Mouse (Mus musculus): ENCODE measurements around the gene Wasf2. TPM values are rescaled to one million over a fixed set of nuclear protein-coding genes. Genes with fewer than 3 reads are reported as not detected.

The Wasf2 gene
- total RNA-seq, 4 experiments from 2014 or later = 18.8 to 27.9 (median 27.3) TPM

- DNase-seq (ENCODE audit: low spot score in 2 of 2) = no peak
Measured at GRCm38 (mm10) chr4:133121974-133122637, 8.2 kb upstream of the Wasf2 start.

GRCm38 (mm10) chr4:133127079-133127478, 3.2 kb upstream of the Wasf2 start:
- no peak for DNase-seq (ENCODE audit: low spot score in 2 of 2)

GRCm38 (mm10) chr4:133127894-133128293, 2.4 kb upstream of the Wasf2 start:
- DNase-seq (ENCODE audit: low spot score in 2 of 2) = no peak

- DNase-seq (ENCODE audit: low spot score in 2 of 2) = no peak
Measured at GRCm38 (mm10) chr4:133129391-133129790, 914 bp upstream of the Wasf2 start.

GRCm38 (mm10) chr4:133130890-133131741, 811 bp downstream of the Wasf2 start:
- no peak for DNase-seq (ENCODE audit: low spot score in 2 of 2)

GRCm38 (mm10) chr4:133132027-133132426, 1.7 kb downstream of the Wasf2 start:
- DNase-seq (ENCODE audit: low spot score in 2 of 2) = no peak

GRCm38 (mm10) chr4:133136946-133137345, 6.6 kb downstream of the Wasf2 start:
- DNase-seq (ENCODE audit: low spot score in 2 of 2) = no peak

- DNase-seq (ENCODE audit: low spot score in 2 of 2) = no peak
Measured at GRCm38 (mm10) chr4:133138971-133139370, 8.7 kb downstream of the Wasf2 start.

GRCm38 (mm10) chr4:133155006-133155405, 24.7 kb downstream of the Wasf2 start:
- no peak for DNase-seq (ENCODE audit: low spot score in 2 of 2)

- no peak for DNase-seq (ENCODE audit: low spot score in 2 of 2)
Measured at GRCm38 (mm10) chr4:133155726-133156125, 25.4 kb downstream of the Wasf2 start.

GRCm38 (mm10) chr4:133156422-133156821, 26.1 kb downstream of the Wasf2 start:
- DNase-seq (ENCODE audit: low spot score in 2 of 2) = no peak

GRCm38 (mm10) chr4:133156831-133157230, 26.5 kb downstream of the Wasf2 start:
- no peak for DNase-seq (ENCODE audit: low spot score in 2 of 2)

GRCm38 (mm10) chr4:133159127-133159526, 28.8 kb downstream of the Wasf2 start:
- no peak for DNase-seq (ENCODE audit: low spot score in 2 of 2)

GRCm38 (mm10) chr4:133159646-133160045, 29.3 kb downstream of the Wasf2 start:
- DNase-seq (ENCODE audit: low spot score in 2 of 2) = no peak

- DNase-seq (ENCODE audit: low spot score in 2 of 2) = no peak
Measured at GRCm38 (mm10) chr4:133160211-133160610, 29.9 kb downstream of the Wasf2 start.

GRCm38 (mm10) chr4:133160821-133161220, 30.5 kb downstream of the Wasf2 start:
- no peak for DNase-seq (ENCODE audit: low spot score in 2 of 2)

GRCm38 (mm10) chr4:133162196-133162595, 31.9 kb downstream of the Wasf2 start:
- DNase-seq (ENCODE audit: low spot score in 2 of 2) = no peak

- DNase-seq (ENCODE audit: low spot score in 2 of 2) = no peak
Measured at GRCm38 (mm10) chr4:133166773-133167172, 36.5 kb downstream of the Wasf2 start.

GRCm38 (mm10) chr4:133169237-133170055, 39.1 kb downstream of the Wasf2 start:
- DNase-seq (ENCODE audit: low spot score in 2 of 2) = no peak

GRCm38 (mm10) chr4:133170056-133170524, 39.8 kb downstream of the Wasf2 start:
- no peak for DNase-seq (ENCODE audit: low spot score in 2 of 2)

- DNase-seq (ENCODE audit: low spot score in 2 of 2) = no peak
Measured at GRCm38 (mm10) chr4:133170616-133171015, 40.3 kb downstream of the Wasf2 start.

- DNase-seq (ENCODE audit: low spot score in 2 of 2) = no peak
Measured at GRCm38 (mm10) chr4:133172451-133172850, 42.1 kb downstream of the Wasf2 start.

Measured in gastrocnemius, adult 8-10 months (tissue).